Mouse (Mus musculus) erythroblast, embryonic 14.5 days (primary cell): ENCODE results near the gene Ddx6.

Source experiments
- GATA1 ChIP-seq: IDR thresholded peaks from 2 replicates; pipeline ENCODE4 v1.6.1; 2012; ENCODE audit warnings: low read length, inconsistent platforms, mixed read lengths
- TAL1 ChIP-seq: IDR thresholded peaks from 3 replicates; pipeline ENCODE4 v1.6.1; 2012; ENCODE audit warnings: low read length, inconsistent platforms, mixed read lengths

- TF ChIP-seq GATA1 (no peak), TAL1 (no peak)
Observed at GRCm38 (mm10) chr9:44565367-44565766, 39.3 kb upstream of the Ddx6 start.
